Mouse (Mus musculus): ENCODE measurements around the gene Comp. TPM values are rescaled to one million over a fixed set of nuclear protein-coding genes. Genes with fewer than 3 reads are reported as not detected.

Gene Comp
- total RNA-seq (2021): under 1 TPM; 0.32 to 0.91 TPM

DNA sequence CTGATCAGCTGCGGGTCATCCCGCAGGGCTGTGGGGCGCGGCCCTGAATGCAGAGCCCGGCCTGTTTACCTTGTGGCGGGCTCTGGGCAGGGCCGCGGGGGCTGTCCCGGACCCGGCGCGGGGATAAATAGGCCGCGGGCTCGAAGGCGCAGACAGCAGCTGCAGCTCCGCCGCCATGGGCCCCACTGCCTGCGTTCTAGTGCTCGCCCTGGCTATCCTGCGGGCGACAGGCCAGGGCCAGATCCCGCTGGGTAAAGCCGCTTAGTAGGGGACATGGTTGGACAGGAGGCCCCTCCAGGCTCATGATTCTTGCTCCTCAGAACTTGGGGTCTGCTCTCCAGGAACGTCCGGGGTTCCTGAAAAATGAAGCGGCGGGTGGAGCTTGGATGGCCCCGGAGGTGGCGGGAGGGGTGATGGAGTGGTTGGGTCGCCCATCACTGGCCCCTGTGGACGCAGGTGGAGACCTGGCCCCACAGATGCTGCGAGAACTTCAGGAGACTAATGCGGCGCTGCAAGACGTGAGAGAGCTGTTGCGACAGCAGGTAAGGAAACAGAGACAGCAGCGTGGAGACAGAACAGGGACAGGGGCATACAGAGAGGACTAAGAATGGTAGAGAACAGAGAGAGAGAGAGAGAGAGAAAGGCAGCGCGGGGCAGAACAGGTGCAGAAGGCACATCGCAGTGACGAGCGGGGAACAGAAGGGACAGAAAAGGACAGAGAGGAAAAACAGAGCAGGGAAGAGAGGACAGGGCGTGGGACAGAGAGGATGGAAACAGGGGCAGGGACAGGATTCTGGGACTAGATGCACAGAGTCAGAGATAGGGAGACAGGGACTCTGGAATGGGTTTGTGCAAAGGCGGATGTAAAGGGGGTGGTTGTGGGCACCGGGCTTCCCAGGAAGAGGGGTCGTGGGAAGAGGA is at the start of gene Comp:
Gene Comp, plus strand, starts transcription at position 162 of the 921 bp plus-strand sequence.
- DNase-seq: no peak

DNA sequence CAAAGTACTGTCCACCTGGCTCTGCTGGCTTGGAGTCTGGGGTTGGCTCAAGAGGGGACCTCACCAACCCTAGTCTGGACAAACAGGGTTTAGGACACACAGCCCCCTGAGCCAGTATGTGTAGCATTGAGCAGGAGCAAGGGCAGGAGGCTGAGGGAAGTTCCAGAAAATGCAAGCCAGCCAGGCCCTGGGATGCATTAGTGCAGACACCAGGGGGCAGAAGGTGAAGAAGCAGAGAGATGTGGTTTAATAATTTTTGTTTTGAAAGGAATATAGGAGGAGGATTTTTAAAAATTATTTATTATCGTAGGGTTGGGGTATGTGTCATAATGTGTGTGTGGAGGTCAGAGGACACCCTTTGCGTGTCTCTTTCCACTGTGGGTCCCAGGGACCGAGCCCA is 49.6 kb upstream of the Comp start:
- no peak for DNase-seq

DNA sequence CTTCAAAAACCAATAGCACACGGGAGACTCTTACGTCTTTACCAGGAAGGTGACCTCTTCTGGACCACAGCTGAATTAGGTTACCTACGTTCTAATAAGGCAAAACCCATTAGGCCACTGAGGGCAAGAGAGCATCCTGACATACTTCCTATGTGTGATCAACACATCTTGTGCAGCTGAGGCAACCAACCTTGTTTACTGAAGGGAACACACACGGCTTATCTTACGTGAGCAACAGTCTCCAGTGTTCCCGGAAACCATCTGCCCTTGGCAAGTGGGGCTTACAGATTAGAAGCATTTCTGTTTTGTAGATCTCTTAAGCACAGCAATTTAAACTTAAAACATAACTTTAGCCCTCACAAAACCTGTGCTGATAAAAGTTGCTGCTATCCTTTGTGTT is 45.8 kb upstream of the Comp start:
- no peak for DNase-seq

DNA sequence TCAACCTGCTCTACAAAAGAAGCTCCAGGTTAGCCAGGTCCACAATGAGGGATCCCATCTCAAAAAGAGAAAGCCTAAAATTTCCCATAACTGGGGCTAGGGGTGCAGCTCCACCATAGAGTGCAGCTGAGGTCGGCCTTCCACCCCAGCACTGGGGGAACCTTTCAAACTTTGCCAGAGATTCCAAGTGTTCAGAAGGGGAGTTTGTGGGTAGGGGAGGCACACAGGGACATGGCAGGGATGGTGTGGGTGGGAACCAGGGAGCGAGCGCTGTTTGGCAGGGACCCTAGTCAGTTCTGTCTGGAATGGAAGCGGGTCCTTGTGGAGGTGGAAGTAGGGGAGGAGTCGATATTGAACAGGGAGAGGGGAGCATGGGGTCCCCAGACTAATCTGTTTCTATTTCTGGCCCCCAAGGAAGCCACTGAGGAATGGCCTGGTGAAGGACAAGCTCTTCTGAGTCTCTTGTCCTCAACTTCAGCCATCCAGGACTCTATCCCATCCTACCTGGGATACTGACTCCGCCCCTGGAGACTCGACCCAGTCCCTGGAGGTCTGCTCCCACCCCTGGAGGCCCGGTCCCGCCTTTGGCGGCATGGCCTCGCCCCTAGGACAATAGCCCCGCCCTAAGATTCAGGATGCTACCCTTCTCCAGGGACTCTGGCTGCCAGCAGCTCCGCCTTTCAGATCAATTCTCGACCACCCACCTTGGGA is 44.1 kb upstream of the Comp start, which contains the start of gene Gdf1:
Gene Gdf1, plus strand, starts transcription at position 694 of the 711 bp plus-strand sequence.
- DNase-seq: no peak

DNA sequence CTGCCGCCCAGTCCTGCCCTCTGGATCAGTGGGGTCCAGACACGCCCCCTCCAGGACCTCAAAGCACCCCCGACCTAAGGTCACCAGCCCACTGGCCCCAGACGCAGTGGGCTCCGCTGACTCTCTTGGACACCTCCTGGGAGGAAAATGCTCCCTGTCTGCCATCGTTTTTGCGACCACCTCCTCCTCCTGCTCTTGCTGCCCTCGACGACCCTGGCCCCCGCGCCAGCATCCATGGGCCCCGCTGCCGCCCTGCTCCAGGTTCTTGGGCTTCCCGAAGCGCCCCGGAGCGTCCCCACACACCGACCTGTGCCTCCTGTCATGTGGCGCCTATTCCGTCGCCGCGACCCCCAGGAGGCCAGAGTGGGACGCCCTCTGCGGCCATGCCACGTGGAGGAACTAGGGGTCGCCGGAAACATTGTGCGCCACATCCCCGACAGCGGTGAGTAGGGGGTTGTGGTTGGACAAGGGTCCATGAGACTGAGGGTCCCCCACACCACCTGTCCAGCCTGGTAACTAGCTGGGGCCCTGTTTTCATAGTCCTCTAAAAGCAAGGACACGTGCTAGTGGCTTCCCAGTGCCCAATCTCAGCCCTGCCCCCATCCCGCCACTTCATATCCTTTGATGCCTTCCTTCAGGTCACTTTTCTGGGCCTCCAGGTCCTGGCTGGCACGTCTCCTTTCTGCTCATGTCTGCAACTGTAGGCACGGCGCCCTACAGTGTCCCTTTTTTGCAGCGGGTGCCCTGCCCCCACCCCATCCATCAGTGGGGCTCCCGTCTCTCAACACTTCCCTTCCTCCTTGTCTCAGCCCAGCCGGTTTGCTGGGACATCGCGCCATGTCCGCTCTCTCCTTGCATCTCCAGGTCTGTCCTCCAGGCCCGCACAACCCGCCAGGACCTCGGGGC is 43.3 kb upstream of the Comp start:
- peak in 1 of 2 experiments; percentile 45 for DNase-seq

DNA sequence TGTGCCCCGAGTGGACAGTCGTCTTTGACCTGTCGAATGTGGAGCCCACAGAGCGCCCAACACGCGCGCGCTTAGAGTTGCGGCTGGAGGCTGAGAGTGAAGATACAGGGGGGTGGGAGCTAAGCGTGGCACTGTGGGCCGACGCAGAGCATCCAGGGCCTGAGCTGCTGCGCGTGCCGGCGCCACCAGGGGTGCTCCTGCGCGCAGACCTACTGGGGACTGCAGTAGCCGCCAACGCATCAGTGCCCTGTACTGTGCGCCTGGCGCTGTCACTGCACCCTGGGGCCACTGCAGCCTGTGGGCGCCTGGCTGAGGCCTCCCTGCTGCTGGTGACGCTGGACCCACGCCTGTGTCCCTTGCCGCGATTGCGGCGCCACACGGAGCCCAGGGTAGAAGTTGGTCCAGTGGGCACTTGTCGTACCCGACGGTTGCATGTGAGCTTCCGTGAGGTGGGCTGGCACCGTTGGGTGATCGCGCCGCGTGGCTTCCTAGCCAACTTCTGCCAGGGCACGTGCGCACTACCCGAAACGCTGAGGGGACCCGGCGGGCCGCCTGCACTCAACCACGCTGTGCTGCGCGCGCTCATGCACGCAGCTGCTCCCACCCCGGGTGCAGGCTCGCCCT is 42.5 kb upstream of the Comp start:
- DNase-seq: peak; percentile 60 to 67

DNA sequence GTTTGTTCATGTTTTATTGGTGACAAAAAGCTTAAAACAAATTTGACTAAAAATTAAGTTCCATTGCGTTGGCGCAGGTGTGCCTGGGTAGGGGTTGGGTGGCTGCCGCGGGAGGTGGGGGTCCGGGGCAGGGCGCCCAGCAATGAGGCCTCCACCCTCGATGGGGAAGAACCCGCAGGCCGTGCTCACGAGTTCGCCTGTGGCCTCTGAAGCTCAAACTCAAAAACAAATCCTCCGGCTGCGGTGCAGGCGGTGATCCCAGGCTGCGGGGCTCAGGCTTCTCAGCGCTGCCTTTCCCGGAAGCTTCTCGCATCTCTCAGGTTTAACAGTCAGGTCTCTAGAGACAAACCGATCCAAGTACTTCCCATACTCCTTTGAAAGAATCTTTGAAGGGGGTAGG is 41.8 kb upstream of the Comp start:
- DNase-seq: peak in 1 of 2 experiments; percentile 31

DNA sequence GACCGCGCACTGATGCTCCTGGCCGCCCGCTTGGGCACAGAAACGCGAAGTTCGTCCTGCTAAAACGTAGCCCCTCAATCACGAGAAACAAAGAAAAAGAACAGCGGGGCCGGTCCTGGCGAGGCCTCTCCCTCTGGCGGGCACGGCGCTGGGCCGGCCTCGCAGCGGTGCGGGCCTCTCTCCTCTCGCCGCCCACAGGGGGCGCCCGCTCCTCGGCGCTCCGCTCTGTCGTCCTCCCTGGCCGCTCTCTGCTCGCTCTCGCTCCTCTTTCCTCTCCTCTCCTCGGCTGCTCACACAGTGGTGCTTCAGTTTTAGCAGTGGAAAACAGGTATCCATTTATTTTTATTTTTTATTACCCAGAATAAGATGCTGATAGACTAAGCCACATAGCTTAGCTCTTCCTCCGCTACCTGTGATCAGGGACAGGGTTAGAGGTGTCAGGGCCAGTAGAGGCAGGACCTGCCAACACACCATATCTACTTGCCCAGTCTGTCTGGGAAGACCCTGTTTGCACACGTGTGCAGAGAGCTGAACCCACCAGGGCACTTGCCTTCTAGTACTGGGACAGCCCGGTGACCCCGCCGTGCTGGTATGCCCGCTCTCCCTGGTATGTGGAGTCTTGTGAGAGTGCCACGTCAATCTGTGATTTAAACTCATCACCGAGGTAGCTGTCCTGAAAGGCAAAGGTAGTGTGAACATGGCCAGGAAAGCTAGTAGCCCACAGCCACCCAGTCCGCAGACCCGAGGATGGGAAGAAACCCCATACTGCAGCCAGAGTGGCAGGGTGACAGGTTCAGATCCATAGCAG is 41.1 kb upstream of the Comp start:
- DNase-seq: peak; percentile 74 to 77

DNA sequence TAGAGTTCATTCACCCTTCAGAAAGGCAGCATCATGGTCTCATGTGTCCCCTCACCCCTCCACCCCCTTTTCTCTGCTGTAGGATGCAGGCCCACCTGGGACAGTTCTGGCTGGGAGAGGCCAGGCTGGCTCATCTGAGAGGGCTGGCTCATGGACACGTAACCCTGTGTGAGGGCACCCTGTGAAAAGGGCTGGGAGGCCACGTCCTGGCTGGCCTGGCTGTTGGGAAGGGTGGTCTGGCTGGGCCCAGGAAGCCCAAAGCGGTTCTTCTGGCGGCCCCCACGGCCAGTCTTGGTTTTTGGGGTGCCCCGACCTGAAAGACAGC is 40.5 kb upstream of the Comp start:
- DNase-seq: no peak

DNA sequence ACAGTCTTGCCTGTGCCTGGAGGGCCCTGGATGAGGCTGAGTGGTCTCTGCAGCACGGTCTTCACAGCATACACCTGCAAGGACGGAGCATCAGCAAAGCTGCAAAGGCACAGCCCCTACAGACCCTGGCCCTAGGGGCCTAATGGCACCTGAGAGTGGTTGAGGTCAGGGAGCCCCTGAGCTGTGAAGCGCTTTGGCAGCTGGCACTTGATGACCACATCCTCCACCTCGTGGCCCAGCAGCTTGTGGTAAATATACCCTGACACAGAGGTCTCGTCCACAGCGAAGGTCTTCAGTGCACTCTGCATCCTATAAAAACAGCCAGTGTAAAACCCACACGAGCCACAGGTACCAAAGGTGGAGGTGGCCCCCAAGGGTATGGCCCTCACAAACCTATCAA is 34.4 kb upstream of the Comp start:
- no peak for DNase-seq

DNA sequence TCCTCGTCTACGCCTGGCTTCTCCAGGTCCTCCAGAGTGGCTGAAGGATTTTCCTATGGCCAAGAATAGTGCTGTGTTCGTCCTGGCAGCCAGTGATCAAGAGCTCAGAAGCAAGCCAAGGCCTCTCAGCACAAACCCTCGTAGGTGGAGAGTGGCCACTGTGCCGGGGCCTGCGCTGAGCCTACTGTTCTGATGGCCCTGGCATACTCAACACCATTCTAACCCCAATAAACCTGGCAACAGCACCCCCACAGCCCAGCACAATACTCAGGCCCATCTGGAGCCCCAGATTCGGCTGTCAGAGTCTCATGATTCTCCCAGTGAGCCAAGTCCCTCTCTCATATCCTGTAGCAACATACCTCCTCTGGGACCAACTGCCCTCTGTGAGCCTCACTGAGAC is 32.7 kb upstream of the Comp start:
- no peak for DNase-seq

DNA sequence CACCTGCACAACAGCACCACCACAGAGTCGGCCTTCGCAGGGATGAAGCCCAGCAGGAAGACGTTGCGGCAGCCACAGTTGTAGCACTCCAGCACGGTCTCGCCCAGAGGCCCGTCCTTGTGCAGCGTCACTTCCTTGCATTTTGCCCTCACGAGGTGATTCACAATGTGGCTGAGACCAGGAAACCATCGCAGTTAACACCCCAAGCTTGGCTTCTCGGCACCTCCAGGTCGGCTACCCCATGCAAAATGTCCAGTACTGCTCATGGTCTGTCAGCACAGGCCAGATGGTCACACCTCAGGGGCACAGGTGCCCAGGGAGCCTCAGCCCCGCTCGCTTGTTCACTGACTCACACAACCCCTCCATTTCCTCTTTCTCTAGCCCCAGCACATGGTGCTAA is 31.4 kb upstream of the Comp start:
- no peak for DNase-seq

DNA sequence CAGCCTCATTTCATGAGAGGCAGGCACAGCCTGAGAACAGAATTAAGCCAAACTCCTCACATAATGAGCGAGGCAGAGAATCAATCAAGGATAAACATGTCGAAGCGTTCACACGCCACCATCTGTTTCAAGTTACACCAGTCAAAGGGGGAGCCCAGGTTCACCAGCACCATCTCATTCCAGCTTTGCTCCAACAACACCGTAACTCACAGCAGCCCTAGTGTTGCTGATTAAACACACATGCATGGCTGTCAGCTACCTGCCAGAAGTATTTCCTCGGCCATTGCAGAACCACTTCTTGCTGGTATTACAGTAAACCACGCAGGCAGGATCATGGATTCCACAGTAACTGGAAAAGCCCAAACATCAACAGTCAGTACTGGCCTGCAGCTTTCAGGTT is 30.3 kb upstream of the Comp start:
- no peak for DNase-seq

DNA sequence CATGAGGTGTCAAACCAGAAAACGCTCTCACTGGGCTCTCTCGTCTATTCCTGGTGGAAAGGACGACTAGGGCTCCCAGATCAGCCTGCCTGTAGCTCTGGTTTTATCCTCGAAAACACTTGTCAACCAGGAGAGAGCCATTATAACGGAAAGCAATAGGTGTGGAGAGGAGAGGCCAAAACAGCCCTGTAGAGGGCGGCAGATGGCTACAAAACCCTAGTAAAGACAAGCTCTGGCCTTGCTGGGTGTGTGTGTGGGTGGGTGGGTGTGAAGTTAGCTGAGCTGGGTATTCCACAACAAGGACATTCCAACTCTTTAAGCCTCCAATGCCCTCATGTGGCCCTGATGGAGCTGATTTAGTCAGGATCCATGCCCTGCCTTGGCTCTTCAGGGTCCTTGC is 29.7 kb upstream of the Comp start:
- DNase-seq: peak in 1 of 2 experiments; percentile 49

DNA sequence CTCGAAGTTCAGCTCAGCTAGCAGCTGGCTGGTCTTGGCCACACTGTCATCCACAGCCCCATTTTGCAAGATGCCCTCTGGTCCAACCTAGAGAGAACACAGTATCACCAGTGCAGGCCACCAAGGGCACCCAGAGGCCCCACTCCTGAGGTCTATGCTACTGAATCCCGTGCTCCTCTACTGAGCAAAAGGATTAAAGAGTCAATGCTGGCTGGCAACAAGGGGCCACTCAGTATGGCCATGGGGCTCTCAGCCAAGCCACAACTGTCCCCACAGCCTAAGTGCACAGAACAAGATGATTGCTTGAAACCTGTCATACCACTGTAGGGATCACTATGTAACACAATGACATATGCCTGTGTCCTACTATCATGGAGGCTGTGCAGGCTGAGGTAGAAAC is 29.1 kb upstream of the Comp start:
- DNase-seq: no peak

DNA sequence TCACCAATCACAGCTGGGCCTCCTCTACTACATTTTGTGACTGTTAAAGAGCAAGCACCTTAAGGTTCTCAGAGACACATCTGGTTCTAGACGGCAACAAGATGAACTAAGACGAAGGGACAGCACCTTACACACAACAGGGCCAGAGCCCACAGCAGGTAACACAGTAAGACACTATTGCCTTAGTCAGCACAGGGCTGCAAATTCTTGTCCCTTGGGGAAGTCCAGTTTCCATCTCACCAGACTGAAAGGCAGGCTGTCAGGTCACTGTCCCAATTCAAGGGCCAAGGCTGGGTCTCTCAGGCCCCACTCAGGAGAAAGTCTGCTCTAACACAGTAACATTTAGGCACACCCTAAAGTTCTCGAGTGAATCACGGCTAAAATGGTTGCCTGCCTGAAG is 25.9 kb upstream of the Comp start:
- no peak for DNase-seq

DNA sequence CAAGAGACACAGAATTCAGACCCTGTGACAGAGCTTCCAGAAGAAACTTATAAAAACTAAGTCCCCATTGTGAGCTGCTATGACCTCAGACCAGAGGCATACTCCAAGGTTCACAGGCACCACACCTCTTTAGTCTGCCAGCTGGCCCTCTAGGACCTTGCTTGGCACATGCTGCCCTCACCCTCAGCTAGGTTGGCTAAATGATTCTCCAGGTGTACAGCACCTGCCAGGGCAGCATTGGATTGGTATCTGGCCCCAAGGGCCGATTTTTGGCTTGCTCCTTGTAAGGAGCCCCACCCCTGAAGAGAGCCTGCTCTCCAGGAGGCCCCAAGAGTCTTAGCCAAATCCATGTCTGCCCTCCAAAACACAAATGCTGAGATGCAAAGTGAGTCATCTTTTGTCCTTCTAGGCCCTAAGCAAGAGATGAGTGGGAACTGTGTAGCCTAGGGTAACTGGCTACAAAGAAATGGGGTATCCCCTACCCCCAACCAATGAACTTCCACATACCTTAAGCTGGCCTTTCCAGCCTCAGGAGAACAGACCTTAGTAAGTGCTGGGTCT is 25.4 kb upstream of the Comp start:
- no peak for DNase-seq

DNA sequence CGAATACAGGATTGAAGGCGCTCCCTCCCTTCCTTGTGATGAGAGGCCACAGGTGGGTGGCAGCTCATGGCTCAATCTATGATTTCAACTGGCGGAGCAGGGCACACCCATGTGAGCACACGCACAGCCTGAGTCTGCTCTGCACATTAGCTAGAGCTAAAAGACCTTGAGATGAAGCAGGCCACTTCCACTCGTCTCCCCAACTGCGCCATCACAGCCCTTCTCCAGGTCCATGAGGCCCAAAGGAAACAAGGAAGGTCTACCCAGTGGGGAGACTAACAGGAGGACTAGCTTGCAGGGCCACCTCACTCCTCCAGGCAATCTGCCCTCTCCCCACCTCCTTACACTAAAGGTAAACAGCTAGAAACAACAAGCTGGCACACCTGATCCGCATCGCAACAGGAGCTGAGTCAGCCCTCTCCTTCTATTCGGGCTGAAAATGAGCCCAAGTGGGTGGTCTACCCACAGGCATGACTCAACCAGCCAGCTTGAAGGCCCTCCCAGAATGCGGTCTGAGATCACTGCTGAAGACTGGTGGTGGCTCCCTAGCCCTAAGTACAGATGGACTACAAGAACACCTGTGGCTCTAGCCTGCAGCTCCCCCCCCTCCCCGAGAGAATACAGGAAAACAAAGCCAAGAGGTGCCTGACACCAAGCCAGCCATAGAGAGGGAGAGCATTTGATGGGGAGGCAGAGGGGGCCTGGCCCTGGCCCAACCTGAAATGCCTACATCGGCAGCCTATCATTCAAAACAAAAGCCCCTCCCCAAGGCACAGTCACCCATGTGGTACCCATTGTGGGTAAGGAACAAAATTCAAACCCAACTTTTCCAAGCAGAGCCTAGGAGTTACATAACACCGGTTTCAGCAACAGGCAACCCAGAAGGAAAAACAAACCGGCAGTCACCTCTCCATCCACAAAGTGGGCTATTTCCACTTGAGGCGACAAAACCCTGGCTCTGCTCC is 22.0 kb upstream of the Comp start:
- DNase-seq: peak in 1 of 2 experiments; percentile 22

DNA sequence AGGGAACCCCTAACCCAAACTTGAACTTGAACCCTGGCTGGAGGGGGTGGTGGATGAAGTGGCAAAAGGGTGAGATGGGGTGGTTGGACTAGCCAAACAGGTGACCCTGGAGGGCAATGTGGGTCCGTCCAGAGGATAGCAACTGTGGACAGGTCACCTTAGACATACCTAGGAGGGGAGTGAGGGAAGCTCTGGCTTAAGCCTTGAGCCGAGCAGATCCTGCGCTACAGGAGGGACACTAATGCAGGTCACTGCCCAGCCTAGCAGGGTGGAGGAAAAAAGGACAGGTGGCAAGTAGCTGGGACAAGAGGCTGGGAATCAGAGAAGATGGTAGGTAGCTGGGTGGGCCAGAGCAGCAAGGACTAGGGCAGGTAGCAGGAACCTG is 21.4 kb upstream of the Comp start:
- DNase-seq: no peak

DNA sequence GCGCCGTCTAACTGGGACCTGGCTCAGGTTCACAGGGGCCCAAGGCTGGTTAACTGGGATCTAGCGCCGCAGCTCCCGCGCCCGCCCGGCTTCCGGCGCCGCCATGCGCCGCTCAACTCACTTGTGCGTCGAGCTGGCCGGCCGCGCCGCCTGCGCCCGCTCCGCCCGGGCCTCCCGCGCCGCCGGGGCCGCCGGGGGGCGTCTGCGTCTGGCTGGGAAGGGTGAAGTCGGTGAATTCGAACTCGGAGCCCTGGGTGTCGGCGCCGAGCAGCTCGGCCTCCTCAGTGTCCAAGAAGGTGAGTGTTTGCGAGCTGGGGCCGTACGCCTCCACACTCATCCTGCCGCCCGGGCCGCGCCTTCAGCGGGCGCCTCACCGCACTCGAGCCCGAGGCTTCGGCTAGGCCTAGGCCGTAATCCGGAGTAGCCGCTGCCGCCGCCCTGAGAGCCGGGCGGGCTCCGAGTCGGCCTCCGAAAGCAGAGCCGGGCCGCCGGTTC is 20.7 kb upstream of the Comp start:
- peak in 1 of 2 experiments; percentile 58 for DNase-seq
